In genomic region chr11:109584843-109585713, GRCm38 (mm10) we compare ENCODE assay signal across 8 mouse cellular contexts. TPM values are rescaled to one million over a fixed set of nuclear protein-coding genes. Genes with fewer than 3 reads are reported as not detected.
A peak's percentile ranks its signal among the peaks of the same experiment; 100 is the strongest.
DNase-seq lines count a peak whose midpoint lies in the region; ATAC-seq and TF ChIP-seq lines count a peak whose summit lies in the region.

No protein-coding gene starts in this region.

- peak; percentile 77 for DNase-seq in T-cell, adult 2 months (ENCODE audit: low spot score)
- DNase-seq in cerebellum, adult 8-10 months, result peak; percentile 88
- peak; percentile 38 to 85 for DNase-seq in frontal cortex, adult 2 months (ENCODE audit: extremely low spot score in 1 of 2, low spot score in 1 of 2)
- DNase-seq in hindbrain, postnatal 0 days (ENCODE audit: low spot score), result peak; percentile 88
- peak; percentile 32 to 77 for DNase-seq in left cerebral cortex, adult 9 months (ENCODE audit: low spot score in 2 of 2)
- DNase-seq in right cerebral cortex, postnatal 10 days (ENCODE audit: low spot score in 2 of 2), result peak; percentile 82 to 84
- peak; percentile 69 for DNase-seq in urinary bladder, postnatal 25 days (ENCODE audit: low spot score)

- H3K9me3 ChIP-seq in hindbrain, postnatal 0 days (ENCODE audit: low read length), result no peaks in the 10 kb centered on the region

- no peak overlapping the region for H3K9ac ChIP-seq in hindbrain, postnatal 0 days (replicated peaks; ENCODE audit: low read length)

- WGBS in hindbrain, postnatal 0 days, result 45% methylated on average over 11 of the region's 11 CpGs

- peak; percentile 98 for TF ChIP-seq CTCF in hindbrain, postnatal 0 days (IDR thresholded peaks at IDR 0.05; ENCODE audit: low read depth)

- H3K4me3 ChIP-seq in hindbrain, postnatal 0 days (ENCODE audit: low read length), result no peak overlapping the region

- H3K4me1 ChIP-seq in hindbrain, postnatal 0 days (ENCODE audit: insufficient read depth, low read length), result no peaks in the 10 kb centered on the region

- no peak overlapping the region for H3K4me2 ChIP-seq in hindbrain, postnatal 0 days (ENCODE audit: low read depth, low read length)

- peak; percentile 55; the same call in 1 of the 2 replicates for ATAC-seq in hindbrain, postnatal 0 days
- peak; percentile 36 for ATAC-seq in megakaryocyte-erythroid progenitor cell, adult 5-6 weeks (replicated peaks; ENCODE audit: low FRiP score, low TSS enrichment, poor library complexity, severe bottlenecking)

- H3K27ac ChIP-seq in hindbrain, postnatal 0 days, result no peak overlapping the region

- no peaks in the 10 kb centered on the region for H3K27me3 ChIP-seq in hindbrain, postnatal 0 days (ENCODE audit: insufficient read depth, low read length)

- no peaks in the 10 kb centered on the region for H3K36me3 ChIP-seq in hindbrain, postnatal 0 days (ENCODE audit: insufficient read depth, low read length)

RNA-seq across cellular contexts. Expression of gene Wipi1, which starts 26.7 kb away (rescaled TPM):
- 18.6 and 18.8 TPM in 2 replicates for polyA plus RNA-seq in frontal cortex, adult 2 months (2012; rRNA removed)
- 14.6 and 23.3 TPM in 2 replicates for total RNA-seq in hindbrain, postnatal 0 days (2014; rRNA removed)
- polyA plus RNA-seq in hindbrain, postnatal 0 days (2015; fragmentation: Nextera tagmentation; extraction: Ambion mirVana), result 21.0 and 23.5 TPM in 2 replicates
- 21.2 and 30.6 TPM in 2 replicates for total RNA-seq in megakaryocyte-erythroid progenitor cell, adult 5-6 weeks (2014; fragmentation: Nextera tagmentation)
- total RNA-seq in megakaryocyte-erythroid progenitor cell, adult 5-6 weeks (2017), result 5.9 and 9.0 TPM in 2 replicates
